Mouse (Mus musculus): Measurements from ENCODE around the gene Usp49. TPM values are rescaled to one million over a fixed set of nuclear protein-coding genes. Genes with fewer than 3 reads are reported as not detected.

Usp49 gene
- polyA plus RNA-seq (2016; fragmentation: Nextera tagmentation; extraction: Ambion mirVana): 3.2 and 4.5 TPM in 2 replicates

- no peak for DNase-seq (ENCODE audit: low spot score)
- Histone ChIP-seq H3K9me3 (no peaks in the 10 kb centered on the region), H3K27me3 (ENCODE audit: insufficient read depth, poor library complexity, severe bottlenecking) (no peaks in the 10 kb centered on the region), H3K36me3 (peaks cover 17% of the 10 kb centered on the region), H3K27ac (peak within 1 kb of the TSS; percentile 96), H3K4me3 (peak within 1 kb of the TSS; percentile 82), H3K4me1 (peaks cover 26% of the 10 kb centered on the region)
- 0% methylated on average over 3 of the region's 3 CpGs for WGBS
These were observed at the start of gene Usp49 for GRCm38 (mm10) chr17:47630678-47631065. TSS of gene Usp49 (plus strand) at chr17:47630690.

- DNase-seq (ENCODE audit: low spot score): no peak
- Histone ChIP-seq H3K36me3 (no peaks in the 10 kb centered on the region), H3K4me3 (no peak overlapping the region), H3K9me3 (no peaks in the 10 kb centered on the region), H3K27ac (no peak overlapping the region), H3K4me1 (no peaks in the 10 kb centered on the region), H3K27me3 (ENCODE audit: insufficient read depth, poor library complexity, severe bottlenecking) (no peaks in the 10 kb centered on the region)
- WGBS: 83% methylated on average over 4 of the region's 4 CpGs
These were observed 49.5 kb upstream of the Usp49 start for GRCm38 (mm10) chr17:47580962-47581361.

- H3K4me1 ChIP-seq: peaks cover 7% of the 10 kb centered on the region; the same call in 1 of the 2 replicates
- no peaks in the 10 kb centered on the region for H3K9me3 ChIP-seq
- no peaks in the 10 kb centered on the region for H3K27me3 ChIP-seq (ENCODE audit: insufficient read depth, poor library complexity, severe bottlenecking)
- DNase-seq (ENCODE audit: low spot score): no peak
- H3K4me3 ChIP-seq: no peak overlapping the region
- H3K27ac ChIP-seq: no peak overlapping the region
- 82% methylated on average over 8 of the region's 8 CpGs for WGBS
- H3K36me3 ChIP-seq: no peaks in the 10 kb centered on the region
These were observed 42.0 kb upstream of the Usp49 start for GRCm38 (mm10) chr17:47588517-47588916.

GRCm38 (mm10) chr17:47591073-47591472 is 39.4 kb upstream of the Usp49 start:
- no peak overlapping the region for H3K27ac ChIP-seq

DNA sequence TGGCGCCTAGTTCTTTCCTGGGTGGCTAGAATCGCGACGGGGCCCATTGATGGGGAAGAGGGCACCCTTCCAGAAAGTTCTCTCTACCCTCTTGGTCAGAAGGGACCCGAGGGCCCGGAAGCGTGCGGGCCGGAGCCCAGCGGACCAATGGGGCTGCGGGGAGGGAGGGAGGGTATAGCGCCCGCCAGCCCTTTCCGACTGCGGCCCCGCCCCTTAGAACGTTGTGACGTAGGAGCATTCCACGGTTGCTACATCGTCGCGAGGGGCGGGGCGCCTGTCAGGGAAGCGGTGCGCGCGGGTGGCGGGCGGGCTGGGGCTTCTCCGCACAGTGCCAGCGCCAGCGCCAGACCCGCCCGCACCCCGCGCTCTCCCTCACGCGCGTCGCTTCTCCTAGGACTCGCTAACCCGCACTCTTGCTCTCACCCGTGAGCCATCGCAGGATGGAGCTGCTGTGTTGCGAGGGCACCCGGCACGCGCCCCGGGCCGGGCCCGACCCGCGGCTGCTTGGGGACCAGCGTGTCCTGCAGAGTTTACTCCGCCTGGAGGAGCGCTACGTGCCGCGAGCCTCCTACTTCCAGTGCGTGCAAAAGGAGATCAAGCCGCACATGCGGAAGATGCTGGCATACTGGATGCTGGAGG is 37.2 kb upstream of the Usp49 start:
- H3K9me3 ChIP-seq: no peaks in the 10 kb centered on the region
- DNase-seq (ENCODE audit: low spot score): peak; percentile 97

More at GRCm38 (mm10) chr17:47591073-47591472, 39.4 kb upstream of the Usp49 start:
- H3K36me3 ChIP-seq: 0 out of 2 replicates have a peak, but pooled peaks cover 6% of the 10 kb centered on the region
- H3K9me3 ChIP-seq: no peaks in the 10 kb centered on the region
- no peak for DNase-seq (ENCODE audit: low spot score)
- H3K4me3 ChIP-seq: no peak overlapping the region
- peaks cover 19% of the 10 kb centered on the region for H3K4me1 ChIP-seq
- WGBS: 47% methylated on average over 3 of the region's 3 CpGs
- no peaks in the 10 kb centered on the region for H3K27me3 ChIP-seq (ENCODE audit: insufficient read depth, poor library complexity, severe bottlenecking)

GRCm38 (mm10) chr17:47593854-47594182 is 36.7 kb upstream of the Usp49 start:
- H3K27ac ChIP-seq: peak overlapping the region; percentile 99
- DNase-seq (ENCODE audit: low spot score): no peak
- H3K4me3 ChIP-seq: peak overlapping the region; percentile 96
- H3K36me3 ChIP-seq: peaks cover 33% of the 10 kb centered on the region
- WGBS: under 1% methylated on average over 13 of the region's 13 CpGs
- peaks cover 44% of the 10 kb centered on the region for H3K4me1 ChIP-seq
- H3K27me3 ChIP-seq (ENCODE audit: insufficient read depth, poor library complexity, severe bottlenecking): no peaks in the 10 kb centered on the region
- H3K9me3 ChIP-seq: no peaks in the 10 kb centered on the region

More for the DNA sequence above, 37.2 kb upstream of the Usp49 start:
- peak overlapping the region; percentile 99 for H3K27ac ChIP-seq
- H3K27me3 ChIP-seq (ENCODE audit: insufficient read depth, poor library complexity, severe bottlenecking): no peaks in the 10 kb centered on the region
- peaks cover 28% of the 10 kb centered on the region for H3K36me3 ChIP-seq
- peaks cover 40% of the 10 kb centered on the region for H3K4me1 ChIP-seq
- WGBS: under 1% methylated on average over 63 of the region's 63 CpGs
- peak overlapping the region; percentile 96 for H3K4me3 ChIP-seq

GRCm38 (mm10) chr17:47594183-47594968 is 36.1 kb upstream of the Usp49 start:
- Histone ChIP-seq H3K27ac (peak overlapping the region; percentile 99), H3K4me1 (peaks cover 45% of the 10 kb centered on the region), H3K4me3 (peak overlapping the region; percentile 96), H3K27me3 (ENCODE audit: insufficient read depth, poor library complexity, severe bottlenecking) (no peaks in the 10 kb centered on the region), H3K36me3 (peaks cover 38% of the 10 kb centered on the region), H3K9me3 (no peaks in the 10 kb centered on the region)
- under 1% methylated on average over 42 of the region's 43 CpGs for WGBS
- peak; percentile 86 for DNase-seq (ENCODE audit: low spot score)

GRCm38 (mm10) chr17:47594969-47595247 is 35.6 kb upstream of the Usp49 start:
- Histone ChIP-seq H3K4me1 (peaks cover 50% of the 10 kb centered on the region), H3K9me3 (no peaks in the 10 kb centered on the region), H3K27me3 (ENCODE audit: insufficient read depth, poor library complexity, severe bottlenecking) (no peaks in the 10 kb centered on the region), H3K4me3 (peak overlapping the region; percentile 96), H3K36me3 (peaks cover 44% of the 10 kb centered on the region), H3K27ac (peak overlapping the region; percentile 99)
- 0% methylated on average over 9 of the region's 9 CpGs for WGBS
- no peak for DNase-seq (ENCODE audit: low spot score)

- Histone ChIP-seq H3K9me3 (no peaks in the 10 kb centered on the region), H3K27me3 (ENCODE audit: insufficient read depth, poor library complexity, severe bottlenecking) (no peaks in the 10 kb centered on the region), H3K4me3 (peak overlapping the region; percentile 96), H3K36me3 (peaks cover 50% of the 10 kb centered on the region), H3K27ac (peak overlapping the region; percentile 99), H3K4me1 (peaks cover 50% of the 10 kb centered on the region)
- WGBS: under 1% methylated on average over 21 of the region's 21 CpGs
- peak; percentile 97 for DNase-seq (ENCODE audit: low spot score)
These were observed 35.0 kb upstream of the Usp49 start for GRCm38 (mm10) chr17:47595248-47596161.

DNA sequence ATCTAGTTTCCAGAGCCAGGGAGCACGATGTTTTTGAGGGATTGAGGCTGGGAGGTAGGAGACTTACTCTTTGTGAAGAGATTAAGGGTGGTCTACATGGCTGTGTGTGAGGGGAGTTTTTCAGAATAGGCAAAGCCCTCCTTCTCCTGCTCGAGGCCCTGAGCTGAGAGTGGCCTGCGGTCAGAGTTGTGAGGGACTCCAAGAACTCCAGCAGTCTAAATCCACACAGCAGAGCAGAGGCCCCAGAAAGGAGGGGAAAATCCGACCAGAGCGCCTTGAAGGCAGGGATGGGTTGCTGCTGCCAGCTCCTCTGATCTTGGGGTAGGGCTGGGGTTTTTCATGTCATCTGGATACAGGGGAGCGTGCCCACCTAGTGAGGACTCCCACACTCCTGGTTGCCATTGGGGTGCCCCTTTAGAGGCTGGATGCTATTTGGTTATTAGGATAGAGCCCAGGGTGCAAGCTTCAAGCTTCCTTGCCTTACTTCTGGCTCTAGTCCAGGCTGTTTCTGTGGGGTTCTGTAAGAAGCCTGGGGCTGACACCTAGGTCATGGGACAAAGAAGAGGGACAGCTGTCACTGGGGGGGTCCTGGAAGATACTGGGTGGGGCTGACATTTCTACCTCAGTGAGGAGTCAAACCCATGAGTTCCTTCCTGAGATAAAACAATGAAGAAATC is 34.2 kb upstream of the Usp49 start:
- Histone ChIP-seq H3K36me3 (peaks cover 58% of the 10 kb centered on the region), H3K4me3 (peak overlapping the region; percentile 96), H3K27ac (peak overlapping the region; percentile 99), H3K4me1 (peaks cover 50% of the 10 kb centered on the region), H3K27me3 (ENCODE audit: insufficient read depth, poor library complexity, severe bottlenecking) (no peaks in the 10 kb centered on the region), H3K9me3 (no peaks in the 10 kb centered on the region)
- no peak for DNase-seq (ENCODE audit: low spot score)
- WGBS: 32% methylated on average over 6 of the region's 6 CpGs

DNA sequence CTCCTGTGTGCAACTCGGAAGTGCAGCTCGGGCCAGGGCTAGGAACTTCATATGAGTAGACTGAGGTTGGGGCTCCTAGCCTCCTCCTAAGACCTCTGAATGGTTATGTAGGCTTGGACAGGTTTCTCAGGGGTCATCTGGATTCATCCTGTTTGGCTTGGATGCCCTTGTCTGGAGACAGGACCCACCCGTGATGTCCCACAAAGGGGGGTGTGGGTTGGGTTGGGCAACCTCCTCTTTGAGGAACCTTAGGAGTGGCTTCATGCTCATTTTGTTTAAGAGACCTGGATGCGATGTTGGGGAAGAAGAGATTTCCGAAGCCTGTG is 33.7 kb upstream of the Usp49 start:
- Histone ChIP-seq H3K4me3 (peak overlapping the region; percentile 96), H3K36me3 (peaks cover 63% of the 10 kb centered on the region), H3K27me3 (ENCODE audit: insufficient read depth, poor library complexity, severe bottlenecking) (no peaks in the 10 kb centered on the region), H3K9me3 (no peaks in the 10 kb centered on the region), H3K27ac (peak overlapping the region; percentile 99), H3K4me1 (peaks cover 50% of the 10 kb centered on the region)
- DNase-seq (ENCODE audit: low spot score): no peak
- WGBS: 64% methylated on average over 5 of the region's 5 CpGs

- H3K4me1 ChIP-seq: peaks cover 50% of the 10 kb centered on the region
These were observed 33.2 kb upstream of the Usp49 start for GRCm38 (mm10) chr17:47597261-47597660.

More at GRCm38 (mm10) chr17:47597261-47597660, 33.2 kb upstream of the Usp49 start:
- Histone ChIP-seq H3K27me3 (ENCODE audit: insufficient read depth, poor library complexity, severe bottlenecking) (no peaks in the 10 kb centered on the region), H3K27ac (peak overlapping the region; percentile 99), H3K9me3 (no peaks in the 10 kb centered on the region), H3K36me3 (peaks cover 67% of the 10 kb centered on the region), H3K4me3 (peak overlapping the region; percentile 96)
- DNase-seq (ENCODE audit: low spot score): no peak
- WGBS: 58% methylated on average over 13 of the region's 13 CpGs
